Mouse (Mus musculus) ES-CJ7 (cell line): ENCODE measurements around the gene Fam171b.

ENCODE experiments used
- DNase-seq: peaks from one replicate; pipeline ENCODE4 v3.0.0; 2011; ENCODE audit warnings: low read depth, low spot score

The Fam171b gene

GRCm38 (mm10) chr2:83893701-83894100, 81.3 kb downstream of the Fam171b start:
- no peak for DNase-seq

GRCm38 (mm10) chr2:83901896-83902540, 89.6 kb downstream of the Fam171b start:
- no peak for DNase-seq

- no peak for DNase-seq
Measured at GRCm38 (mm10) chr2:83929478-83930088, 117.1 kb downstream of the Fam171b start.
